Mouse (Mus musculus): ENCODE measurements around the gene Zdhhc9.

Gene Zdhhc9

DNA sequence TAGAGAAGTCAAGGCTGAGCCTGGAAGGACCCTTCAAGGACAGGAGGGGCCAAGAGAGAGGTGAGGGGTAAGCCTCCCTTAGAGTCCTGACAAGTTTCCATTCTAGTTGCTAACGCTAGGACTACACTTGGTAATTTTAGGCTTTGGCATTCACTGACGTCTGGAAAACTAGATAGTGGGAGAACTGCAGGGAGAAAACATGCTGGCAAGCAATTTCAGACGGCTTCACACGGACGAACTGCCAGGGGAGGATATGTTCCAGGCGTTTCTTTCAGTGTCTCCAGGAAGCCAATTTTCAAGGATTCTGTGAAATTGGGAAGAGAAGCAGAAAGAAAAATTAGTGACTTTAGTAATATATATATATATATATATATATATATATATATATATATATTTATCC is 26.8 kb downstream of the Zdhhc9 start:
- in situ Hi-C loops (cut with MseI, MboI) = no loop called here

GRCm38 (mm10) chrX:48170368-48170767 is 38.3 kb downstream of the Zdhhc9 start:
- in situ Hi-C loops (cut with MseI, MboI) = no loop called here

- in situ Hi-C loops (cut with MseI, MboI) = no loop called here
Observed at GRCm38 (mm10) chrX:48169892-48170291, 38.8 kb downstream of the Zdhhc9 start.

GRCm38 (mm10) chrX:48158229-48158919 is 50.3 kb downstream of the Zdhhc9 start:
- in situ Hi-C loops (cut with MseI, MboI) = no loop called here

DNA sequence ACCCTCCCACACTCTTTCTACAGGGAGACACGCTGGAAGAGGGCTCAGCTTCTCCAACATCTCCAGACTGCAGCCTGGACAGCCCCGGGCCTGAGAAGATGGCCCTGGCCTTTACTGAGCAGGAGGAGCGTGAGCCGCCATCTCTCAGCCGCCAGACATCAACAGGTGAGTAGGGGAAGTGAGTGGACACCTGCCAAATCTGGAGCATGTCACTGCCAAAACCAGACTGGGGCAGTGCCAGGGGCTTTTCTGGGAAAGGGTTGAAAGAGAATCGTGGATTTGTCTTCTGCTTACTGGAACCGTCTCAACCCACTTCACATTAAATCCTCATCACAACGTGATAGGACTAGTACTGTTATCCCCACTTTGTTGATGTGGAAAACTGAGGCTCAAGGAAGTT is 51.3 kb downstream of the Zdhhc9 start:
- in situ Hi-C loops (cut with MseI, MboI) = no loop called here

- in situ Hi-C loops (cut with MseI, MboI) = no loop called here
Observed at GRCm38 (mm10) chrX:48155489-48155888, 53.2 kb downstream of the Zdhhc9 start.

- in situ Hi-C loops (cut with MseI, MboI) = no loop called here
Observed at GRCm38 (mm10) chrX:48153949-48154348, 54.7 kb downstream of the Zdhhc9 start.

GRCm38 (mm10) chrX:48153414-48153813 is 55.3 kb downstream of the Zdhhc9 start:
- in situ Hi-C loops (cut with MseI, MboI) = no loop called here

DNA sequence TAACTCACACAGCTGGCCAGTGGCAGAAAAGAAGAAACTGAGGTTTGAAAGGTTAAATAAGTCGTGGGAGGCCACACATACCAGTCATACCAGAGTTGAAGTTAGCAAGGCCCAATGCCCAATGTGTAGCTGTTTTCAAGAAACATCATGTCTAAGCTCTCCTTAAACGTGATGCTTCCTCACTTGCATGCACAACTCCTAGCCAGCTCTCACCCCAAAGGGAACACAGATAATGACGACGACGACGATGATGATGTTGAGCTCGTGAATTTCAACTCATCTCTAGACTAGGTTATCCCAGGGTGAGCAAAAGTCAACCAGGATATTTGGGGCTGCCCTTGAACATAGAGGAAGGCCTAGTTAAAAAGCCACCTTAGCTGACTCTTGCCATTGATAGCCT is 56.6 kb downstream of the Zdhhc9 start:
- in situ Hi-C loops (cut with MseI, MboI) = no loop called here

DNA sequence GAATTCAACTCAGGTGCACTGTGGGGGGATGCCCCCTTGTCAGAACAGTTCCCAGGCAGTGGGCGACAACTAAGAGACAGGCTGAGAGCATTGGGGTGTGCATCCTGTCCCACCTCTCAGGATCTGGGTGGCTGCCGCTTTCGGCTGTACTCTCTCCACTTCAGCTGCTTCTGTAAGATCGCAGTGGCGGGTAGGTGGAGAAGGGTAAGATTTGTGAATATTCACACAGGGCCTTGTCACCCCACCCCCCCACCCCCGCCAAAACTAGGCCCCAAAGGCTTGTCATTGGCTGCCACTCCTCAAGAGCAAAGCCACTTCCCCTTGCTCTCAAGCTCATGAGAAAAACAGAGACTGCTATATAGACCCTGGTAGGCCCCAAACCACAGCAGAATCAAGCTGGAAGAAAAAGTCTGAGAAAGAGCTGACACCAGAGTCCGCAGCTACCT is 60.9 kb downstream of the Zdhhc9 start:
- in situ Hi-C loops (cut with MseI, MboI) = no loop called here

- in situ Hi-C loops (cut with MseI, MboI) = no loop called here
Observed at GRCm38 (mm10) chrX:48147226-48147625, 61.5 kb downstream of the Zdhhc9 start.

DNA sequence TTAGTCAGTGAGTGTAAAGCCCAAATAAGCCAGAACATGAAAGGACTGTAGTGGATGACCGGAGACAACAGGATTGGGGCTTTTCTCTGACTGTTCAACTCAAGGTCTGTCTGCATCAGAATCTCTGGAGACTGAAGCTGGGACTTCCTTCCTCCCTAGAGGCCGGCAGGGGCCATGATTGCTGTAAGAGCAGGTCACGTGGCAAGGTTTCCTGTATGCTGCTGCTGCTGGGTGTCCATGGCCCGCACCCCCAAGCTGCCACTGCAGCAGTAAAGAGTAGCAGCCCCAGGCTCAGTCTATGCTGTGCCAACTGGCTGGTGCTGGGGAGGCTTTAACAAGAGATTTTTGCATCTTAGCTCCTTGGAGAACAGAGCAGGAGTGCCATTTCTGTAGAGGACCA is 62.4 kb downstream of the Zdhhc9 start, which contains the start of gene Sash3:
Gene Sash3, plus strand, starts transcription at position 175 of the 400 bp plus-strand sequence.
- in situ Hi-C loops (cut with MseI, MboI) = no loop called here

DNA sequence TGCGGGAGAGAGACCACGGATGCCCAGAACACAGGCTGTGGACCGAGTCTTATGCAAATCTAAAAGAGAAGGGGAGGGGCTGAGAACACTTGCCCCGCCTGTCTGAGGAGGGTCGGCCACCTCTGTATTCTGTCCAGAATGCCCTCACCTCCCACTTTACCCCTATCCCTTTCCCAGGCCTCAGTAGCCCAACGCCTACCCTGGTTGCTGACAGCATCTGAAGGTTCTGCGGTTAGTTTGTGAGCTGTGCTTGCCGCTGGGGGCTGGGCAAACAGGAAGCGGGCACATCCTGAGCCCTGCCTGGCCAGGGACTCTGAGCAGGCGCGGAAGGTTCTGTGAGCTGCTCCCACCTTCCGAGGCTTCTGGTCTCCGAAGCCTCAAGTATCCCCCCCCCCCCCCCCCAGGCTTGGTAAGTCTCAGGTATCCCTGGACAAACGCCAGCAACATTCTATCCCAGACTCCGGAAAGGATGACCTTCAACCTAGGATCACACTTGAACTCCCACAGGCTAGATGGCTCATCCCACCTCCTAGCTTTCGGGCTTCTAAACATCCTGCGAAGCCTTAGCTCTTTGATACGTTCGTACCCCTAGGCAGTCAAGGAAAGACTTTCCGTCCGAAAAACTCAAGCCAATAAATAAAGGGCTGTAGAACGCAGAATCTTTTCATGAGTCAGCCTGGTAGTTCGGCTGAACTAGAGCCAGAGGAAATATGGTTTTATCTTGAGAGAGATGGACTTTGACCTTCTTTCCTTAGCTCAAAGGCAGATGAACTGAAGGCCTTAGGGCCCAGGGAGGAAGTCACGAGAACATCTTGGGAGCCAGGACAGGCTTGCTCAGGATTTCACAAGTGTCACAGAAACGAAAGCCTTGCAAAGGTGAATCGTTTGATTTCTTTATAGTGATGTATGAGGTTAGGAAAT is 65.0 kb downstream of the Zdhhc9 start:
- in situ Hi-C loops (cut with MseI, MboI) = no loop called here

GRCm38 (mm10) chrX:48141481-48141880 is 67.2 kb downstream of the Zdhhc9 start:
- in situ Hi-C loops (cut with MseI, MboI) = no loop called here

DNA sequence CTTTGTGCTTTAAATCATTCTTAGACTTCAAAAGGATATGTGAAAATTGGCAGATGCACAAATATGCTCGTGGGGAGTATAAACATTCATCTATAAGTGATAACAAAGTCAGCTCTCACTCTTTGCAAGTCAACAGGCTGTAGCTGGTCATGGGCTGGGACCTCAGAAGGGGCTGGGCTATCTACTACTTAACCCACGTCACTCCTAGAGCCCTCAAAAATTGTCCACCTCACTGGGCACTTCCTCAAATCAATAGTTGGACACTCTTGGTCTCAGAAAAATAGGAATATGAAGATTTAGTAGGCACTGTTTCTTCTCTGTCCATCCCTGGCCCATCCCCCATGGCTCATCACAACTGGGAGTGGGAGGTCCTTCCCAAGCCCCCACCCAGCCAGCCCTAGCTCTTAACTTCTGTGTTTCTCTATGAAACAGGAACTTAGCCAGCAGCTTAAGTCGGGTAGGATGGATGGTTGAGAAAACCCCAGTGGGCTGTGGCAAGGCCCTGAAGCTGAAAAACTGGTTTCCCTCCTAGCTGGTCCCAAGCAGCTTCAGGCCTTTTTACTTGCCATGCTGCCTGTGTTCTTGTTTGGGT is 68.3 kb downstream of the Zdhhc9 start:
- in situ Hi-C loops (cut with MseI, MboI) = no loop called here

GRCm38 (mm10) chrX:48139368-48140285 is 69.1 kb downstream of the Zdhhc9 start:
- in situ Hi-C loops (cut with MseI, MboI) = no loop called here

GRCm38 (mm10) chrX:48138539-48139275 is 70.0 kb downstream of the Zdhhc9 start:
- in situ Hi-C loops (cut with MseI, MboI) = no loop called here

DNA sequence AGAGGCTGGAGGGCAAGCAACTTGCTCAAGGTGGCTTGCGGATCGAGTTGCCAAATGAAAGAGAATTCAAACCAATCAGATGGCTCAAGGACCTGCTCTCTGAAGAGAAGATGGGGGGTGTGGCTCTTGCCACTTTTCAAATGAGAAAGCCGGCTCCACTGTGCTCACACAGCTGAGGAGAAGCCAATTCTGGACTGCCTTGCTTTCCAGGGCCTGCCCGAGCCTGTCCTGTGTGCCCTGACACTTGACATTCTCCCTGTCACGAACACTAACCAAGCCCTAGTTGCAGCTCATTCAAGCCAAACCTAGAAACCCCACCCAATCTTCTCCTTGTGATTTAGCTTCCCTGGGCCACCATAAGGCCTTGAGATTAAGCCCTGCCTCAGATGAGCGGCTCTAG is 70.7 kb downstream of the Zdhhc9 start:
- in situ Hi-C loops (cut with MseI, MboI) = no loop called here

DNA sequence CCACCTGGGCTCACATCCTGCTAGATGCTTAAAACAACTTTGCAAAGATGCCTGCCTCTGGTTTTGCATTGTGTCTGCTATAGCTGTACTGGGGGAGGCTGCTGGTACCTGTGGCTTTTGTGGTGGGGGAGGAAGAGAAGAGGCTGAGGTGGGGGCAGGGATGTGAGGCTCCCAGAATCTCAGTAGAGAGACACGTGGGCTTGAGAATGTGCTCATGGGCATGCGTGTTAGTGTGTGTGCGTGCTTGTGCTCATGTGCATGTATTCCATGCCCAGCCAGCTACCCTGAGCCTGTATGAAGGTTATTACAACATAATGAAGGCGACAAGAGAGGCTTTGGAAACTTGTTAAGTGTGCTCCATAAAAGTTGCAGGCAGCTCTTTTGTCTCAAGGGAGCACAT is 71.7 kb downstream of the Zdhhc9 start:
- in situ Hi-C loops (cut with MseI, MboI) = no loop called here

DNA sequence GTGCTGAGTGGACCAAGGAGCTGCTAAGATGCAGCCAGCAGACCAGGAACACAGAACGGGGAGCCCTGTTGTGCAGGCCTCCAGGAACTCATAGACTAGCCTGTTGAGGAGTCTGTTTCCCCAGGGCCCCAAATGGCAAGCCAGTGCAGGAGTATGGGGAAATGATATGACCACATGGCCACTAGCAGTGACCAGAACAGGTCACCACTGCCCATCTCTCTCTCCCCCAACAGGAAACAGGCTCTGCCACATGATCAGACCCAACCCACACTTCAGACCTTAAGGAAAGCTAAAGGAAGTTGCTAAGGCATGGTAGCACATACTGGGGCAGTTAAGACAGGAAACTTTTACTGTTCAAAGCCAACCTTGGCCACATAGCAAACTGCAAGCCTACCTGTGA is 79.5 kb downstream of the Zdhhc9 start:
- in situ Hi-C loops (cut with MseI, MboI) = no loop called here
